Mouse (Mus musculus) ovary, postnatal 14 days (tissue): Measurements from ENCODE around the gene Chst8.

Experiments
- DNase-seq: peaks from one replicate; pipeline ENCODE4 v3.0.0; 2022; ENCODE audit warnings: low spot score

The Chst8 gene

DNA sequence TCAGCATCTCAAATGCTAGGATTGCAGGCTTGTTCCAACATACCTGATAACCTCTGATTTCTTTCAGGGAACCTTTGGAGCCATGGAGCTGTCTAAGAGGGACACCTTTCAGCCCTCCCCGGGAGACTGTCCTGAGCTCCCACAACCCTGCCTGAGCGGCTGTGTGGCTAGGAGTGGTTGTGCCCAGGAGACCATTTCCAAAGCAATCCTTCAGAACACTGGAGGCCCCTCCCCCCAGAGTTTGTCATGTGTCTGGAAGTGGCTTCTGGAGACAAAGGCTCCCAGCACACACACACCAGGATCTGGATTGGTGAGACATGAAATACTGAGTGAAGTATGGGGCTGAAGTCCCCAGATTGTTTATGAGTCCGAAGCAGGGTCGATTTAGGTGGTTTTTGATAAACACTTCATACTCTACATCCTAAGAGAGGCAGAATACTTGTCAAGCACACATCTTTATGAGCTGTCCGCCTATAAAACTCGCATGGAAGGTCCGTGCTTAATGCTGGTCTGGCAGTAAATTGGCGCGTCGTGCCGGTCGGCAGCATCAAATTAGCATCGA lies 12.5 kb downstream of the Chst8 start:
- DNase-seq = no peak

DNA sequence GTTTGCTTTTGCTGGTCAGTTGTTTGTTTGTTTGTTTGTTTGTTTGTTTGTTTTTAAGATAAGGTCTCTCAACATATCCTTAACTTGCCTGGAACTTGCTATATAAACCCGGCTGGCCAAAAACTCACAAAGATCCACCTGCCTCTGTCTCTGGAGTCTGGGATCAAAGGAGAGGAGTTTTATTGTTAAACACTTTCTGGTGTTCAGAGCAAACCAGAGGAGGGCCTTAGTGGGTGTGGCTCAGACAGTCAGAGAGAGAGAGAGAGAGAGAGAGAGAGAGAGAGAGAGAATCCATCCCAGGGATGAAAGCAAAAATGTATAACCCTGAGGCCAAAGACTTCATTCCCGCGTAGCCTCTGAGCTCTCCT lies 13.1 kb downstream of the Chst8 start:
- DNase-seq = no peak

DNA sequence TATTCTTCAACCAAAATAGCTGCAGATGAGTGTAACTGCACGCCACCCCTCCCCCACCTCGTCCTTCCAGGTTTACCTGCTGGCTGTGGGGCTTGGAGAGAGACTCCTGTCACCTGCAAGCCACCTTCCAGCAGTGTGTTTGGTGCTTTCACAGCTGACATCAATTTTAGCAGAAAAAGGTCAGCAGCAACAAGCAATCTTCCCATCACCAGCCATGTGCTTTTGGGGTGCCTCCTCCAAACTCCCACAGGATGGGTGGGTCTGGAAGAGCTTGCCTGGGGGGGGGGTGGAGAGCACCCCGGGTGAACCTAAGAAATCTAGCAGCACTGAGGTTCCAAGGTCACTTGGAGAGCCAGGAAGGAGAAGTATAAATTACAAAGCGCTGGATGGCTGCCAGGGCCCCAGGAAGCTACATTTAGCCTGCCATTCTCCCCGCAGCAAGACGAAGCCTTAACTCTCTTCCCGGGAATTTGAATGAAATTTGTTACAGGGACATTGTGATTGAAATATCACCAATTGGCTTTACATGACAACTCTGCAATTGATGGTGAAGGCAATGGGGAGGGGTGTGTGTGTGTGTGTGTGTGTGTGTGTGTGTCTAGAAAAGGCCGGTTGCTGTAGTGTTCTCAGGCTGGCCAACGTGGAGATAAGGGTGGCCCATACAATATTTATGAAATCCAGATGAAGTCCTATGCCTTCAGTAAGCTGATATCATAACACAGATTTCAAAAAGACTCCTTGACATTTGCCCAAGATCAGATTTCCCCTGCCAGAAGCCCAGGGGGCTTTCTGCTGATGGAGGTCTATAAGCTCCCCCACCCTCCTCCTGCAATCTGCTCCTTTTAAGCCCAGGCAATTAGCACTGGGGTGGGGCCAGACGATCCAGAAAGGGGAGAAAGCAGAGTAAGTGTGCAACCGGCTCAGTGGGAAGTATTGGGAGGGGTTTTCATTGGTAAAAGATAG lies 13.8 kb downstream of the Chst8 start:
- DNase-seq = no peak

DNA sequence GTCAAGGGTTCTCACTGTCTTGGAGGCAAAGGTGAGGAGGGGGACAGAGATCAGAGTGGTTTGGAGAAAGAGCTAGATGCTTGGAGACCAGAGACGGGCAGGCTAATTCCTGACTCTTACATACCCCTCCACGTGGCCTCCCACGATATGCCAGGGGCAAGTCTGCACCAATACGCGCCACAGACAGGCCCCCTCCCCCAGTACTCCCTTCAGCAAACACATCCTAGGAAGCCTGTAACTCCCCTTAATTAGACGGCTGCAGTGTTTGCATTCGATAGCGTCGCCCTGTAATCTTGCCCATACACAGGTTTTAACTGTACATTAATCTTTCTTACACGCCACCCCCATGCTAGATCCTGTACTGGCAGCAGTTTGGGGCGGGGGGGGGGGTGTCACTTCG lies 14.5 kb downstream of the Chst8 start:
- DNase-seq = no peak

DNA sequence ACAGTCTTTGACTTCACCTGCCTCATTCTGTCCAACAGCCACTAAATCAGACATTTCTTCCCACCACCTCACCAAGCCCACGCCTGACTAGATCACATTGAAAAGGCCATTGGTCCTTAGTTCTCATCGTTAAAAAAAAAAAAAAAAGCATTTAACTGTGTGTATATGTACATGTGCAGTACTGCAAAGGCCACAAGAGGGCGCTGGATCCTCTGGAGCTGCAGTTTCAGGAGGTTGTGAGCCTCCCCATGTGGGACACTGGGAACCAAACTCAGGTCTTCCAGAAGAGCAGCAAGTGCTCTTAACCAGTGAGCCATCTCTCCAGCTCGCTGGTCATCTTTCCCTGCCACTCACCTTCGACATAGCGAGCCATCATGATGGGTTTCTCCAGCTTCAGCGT lies 22.1 kb downstream of the Chst8 start:
- no peak for DNase-seq

DNA sequence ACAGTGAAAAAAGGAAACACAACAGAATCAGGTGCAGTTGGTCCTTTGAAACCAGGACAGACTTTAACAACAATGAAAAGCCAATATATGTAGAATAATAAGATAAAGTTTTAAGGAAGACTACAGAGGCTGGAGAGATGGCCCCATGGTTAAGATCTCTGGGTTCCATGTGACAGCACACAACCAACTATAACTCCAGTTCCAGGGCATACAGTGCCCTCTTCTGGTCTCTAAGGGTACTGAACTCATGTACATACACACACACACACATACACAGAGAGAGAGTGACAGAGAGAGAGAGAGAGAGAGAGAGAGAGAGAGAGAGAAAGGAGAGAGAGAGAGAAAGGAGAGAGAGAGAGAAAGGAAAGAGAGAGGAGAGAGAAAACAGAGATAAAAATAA lies 25.3 kb downstream of the Chst8 start:
- no peak for DNase-seq

DNA sequence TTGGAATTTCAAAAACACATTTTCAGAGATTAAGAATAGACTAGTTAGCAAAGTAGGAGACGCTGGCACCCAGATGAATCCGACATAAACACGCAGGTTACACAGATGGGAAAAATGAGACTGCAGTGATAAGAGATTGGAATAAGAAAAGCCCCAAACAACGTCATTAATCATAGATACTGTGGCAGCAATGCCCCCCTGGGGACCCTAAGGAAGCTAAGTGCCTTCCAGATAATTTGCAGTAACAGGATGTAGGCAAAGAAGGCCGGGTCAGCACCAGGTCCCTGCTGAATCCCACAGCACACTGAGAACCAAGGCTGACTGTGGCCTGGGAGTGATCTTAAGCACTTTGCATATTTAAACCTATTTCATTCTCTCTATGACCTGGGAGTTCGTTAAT lies 27.5 kb downstream of the Chst8 start:
- no peak for DNase-seq

DNA sequence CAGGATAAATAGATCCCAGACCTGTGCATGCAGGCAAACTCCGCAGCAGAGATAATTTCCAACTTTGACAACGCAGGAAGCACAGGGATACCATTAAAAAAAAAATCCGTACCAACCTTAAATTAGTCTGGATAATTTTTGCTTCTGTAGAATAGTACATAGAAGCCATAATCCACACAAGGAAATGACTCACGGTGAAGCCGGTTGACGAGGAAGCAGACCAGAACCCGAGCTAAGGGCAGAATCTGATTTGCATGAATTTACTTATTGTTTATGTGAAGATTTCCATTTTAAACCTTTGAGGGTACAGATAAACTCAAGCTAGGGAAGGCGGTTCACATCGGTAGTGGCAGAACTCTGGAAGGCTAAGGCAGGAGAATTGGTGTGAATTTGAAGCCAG lies 28.0 kb downstream of the Chst8 start:
- no peak for DNase-seq

DNA sequence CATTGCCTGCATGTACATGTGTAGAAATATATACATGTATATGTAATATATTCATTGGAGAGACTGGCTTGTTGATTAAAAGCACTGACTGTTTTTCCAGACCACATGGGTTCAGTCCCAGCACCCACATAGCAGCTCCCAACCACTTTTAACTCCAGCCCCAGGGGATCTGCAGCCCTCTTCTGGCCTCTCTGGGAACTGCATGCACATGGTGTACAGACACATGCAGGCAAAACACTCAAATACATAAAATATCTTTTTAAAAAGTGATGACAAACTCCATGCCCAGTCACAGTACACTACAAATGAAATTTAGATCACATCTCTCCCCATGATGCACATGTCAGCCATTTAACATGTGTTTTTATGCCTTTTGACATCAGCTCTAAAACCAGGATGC lies 30.5 kb downstream of the Chst8 start:
- no peak for DNase-seq

DNA sequence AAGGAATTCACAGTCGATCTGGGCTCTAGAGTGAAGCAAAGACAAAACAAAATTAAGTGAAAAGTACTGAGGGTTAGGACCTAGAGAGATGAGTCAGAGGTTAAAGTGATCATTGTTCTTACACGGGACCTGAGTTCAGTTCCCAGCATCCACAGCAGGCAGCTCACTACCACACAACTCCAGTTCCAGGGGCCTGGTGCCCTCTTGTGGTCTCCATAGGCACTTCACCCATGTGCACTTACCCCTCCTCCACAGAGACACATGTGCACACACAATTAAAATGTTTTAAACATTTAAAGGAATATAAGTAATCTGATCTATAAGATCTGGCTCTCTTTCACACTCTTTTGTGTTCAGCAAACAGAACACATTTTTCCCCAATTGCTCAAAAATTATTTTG lies 31.3 kb downstream of the Chst8 start:
- DNase-seq = no peak

DNA sequence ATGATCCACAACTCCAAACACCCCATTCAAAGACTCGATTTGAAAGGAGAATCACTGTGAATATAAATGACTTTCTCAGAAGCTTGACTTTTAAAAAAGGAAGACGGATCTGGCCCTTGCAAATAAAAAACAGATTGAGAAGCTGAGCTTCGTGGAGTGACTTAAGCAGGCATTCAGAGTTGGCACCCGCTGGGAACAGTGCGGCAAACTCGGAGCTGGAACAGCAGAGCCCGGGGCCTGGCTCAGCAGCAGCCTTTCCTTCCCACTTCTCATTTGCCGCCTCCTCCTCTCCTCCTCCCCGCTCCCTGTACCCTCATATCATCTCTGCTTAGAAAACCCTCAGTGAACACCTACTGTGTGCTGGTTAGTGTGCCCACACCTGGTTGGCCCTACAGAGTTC lies 34.1 kb downstream of the Chst8 start:
- DNase-seq = no peak

DNA sequence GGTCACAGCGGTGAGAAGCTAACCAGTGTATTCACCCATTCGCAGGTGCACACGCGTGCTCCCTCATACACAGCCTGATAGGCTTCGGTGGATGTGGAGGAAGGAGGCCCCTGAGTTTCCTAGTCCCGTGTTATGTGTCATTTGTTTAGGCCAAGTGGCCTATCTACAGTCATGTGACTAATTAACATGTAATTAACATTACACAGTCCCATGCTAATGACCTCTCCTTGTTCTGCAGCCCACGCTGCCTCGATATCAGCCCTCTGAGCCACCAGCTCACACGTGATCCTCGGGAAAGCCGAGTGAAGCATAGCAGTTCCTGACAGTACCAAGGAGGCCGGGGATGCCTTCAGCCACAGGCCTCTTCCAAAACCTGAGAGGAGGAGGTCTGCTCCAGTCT lies 36.9 kb downstream of the Chst8 start:
- no peak for DNase-seq

DNA sequence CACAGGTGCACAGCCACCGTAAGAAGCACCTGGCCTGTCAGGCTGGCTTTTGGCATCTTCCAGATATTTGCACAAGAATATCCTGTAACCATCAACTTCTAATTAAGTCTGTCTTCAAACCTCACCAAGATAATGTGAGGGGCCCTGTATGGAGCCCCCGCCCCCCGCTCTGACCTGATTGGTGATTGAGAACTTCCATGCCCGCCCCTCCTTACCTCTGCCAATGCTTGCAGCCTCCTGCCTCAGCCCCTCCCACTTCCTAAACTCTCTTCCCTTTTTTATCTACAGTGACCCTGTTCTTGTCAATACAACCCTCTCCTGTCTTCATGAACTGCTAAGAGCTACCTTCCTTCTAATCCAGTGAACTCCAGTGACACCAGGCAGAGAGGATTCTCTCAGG lies 37.6 kb downstream of the Chst8 start:
- DNase-seq = no peak

DNA sequence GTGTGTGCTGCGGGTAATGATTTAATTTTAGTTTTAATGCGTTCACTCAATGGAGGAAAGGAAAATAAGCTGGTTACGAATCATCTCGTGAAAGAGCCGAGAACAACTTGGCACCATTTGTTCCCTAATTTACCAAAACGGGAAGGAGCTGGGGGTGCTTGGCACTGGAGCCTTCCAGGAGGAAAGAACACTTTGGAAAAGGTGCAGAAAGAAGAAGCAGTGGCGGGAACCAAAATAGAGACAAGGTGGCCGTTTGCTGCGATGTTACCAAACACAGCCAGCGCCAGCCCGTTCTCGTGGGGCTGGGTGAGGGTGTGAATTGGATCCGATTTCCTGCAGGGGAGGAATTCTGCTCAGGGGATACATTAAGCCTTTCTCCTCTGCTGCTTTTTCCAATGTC lies 38.5 kb downstream of the Chst8 start:
- DNase-seq = no peak

DNA sequence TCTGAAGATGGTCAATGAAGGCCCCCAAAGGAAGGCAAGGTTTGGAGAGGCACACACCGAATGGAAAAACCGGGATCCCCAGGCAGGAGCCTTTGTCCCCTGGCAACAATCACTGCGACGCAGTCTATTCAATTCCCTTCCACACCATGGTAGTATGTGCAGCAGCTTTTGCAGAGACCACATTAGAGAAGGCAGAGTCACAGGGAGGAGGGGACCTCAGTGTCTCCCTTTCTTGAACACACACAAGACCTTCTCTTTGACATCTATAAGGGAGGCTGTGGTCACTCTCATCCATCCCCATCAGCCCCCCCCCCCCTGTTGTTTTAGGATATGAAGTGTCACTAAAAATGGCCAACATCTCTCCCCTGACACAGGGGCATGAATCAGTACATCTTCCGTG lies 39.2 kb downstream of the Chst8 start:
- DNase-seq = no peak

DNA sequence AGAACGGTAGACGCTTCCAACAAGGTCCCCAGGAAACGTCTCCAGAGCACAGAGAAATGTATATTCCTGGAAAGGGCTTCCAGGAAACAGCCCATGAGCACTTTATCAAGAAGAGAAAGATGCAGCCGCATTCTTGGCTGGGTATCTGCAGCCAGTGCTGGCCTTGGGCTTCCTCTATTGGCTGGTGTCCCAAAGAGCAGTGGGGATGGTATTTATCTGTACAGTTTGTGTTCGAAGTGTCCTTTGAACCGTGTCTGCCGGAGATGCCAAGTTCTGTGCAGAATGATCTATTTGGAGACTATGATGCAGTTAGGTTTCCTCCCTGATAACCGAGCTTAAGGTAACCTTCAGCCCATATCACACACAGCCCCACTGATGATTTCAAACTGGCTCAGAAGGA lies 43.0 kb downstream of the Chst8 start:
- no peak for DNase-seq

DNA sequence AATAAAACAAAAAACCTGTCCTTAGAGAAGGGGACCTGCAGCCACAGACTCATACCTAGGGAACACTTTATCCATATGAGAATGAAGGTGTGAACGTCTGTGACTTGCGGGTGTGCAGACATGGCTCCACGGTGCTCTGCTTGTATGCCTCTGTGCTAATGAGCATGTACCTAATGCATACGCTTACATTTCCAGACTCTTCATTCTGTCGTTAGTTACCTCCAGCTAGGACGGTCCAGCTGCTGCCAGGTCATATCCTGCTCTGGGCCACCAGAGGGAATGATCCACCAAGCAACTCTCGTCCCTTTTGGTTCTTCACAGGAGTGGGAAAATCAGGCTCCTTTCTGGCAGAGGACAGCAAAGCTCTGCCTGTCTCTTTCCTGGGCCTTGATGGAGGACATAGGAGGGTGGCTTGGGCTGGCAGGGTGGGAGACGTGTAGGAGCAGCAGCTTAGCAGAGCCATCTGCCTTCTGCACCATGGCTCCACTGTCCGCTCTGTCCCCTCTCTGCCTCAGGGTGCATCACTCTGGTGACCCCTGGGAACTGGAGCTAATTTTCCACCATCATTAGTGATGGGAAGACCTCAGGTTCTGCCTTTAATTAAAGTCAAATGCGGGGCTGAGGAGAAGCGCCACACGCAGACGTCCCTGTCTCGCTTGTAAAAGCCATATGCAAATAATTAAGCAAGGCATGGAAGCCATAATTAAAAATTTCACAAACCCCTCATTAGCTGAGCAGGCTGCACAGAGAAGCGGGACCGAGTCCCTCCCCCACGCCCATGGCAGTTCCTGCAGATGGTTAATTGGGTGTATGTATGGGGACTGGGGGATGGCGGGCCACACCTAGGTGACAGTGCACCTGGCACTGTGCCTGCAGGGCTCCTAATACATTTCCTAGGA lies 48.0 kb downstream of the Chst8 start:
- DNase-seq = no peak

DNA sequence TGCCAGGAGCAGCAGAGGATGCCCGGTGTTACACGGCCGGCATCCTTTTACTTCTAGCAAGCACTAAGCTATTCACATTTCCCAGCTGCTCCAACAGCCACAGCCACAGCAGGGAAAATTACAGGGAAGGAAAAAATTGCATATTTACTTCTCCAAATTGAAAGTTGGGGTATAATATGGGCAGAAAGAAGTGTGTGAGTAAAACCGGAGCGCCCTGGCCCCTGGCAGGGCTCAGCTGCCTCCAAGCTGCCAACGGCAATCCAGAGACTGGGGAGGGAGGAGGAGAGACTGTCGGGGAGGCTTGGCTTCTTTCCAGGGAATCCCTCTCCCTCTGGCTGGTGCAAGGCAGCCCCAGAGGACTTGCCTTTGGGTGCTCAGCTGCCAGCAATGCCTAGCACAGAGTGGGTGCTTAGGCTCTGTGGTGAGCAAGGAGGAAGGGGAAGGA lies 53.1 kb downstream of the Chst8 start:
- DNase-seq = no peak

DNA sequence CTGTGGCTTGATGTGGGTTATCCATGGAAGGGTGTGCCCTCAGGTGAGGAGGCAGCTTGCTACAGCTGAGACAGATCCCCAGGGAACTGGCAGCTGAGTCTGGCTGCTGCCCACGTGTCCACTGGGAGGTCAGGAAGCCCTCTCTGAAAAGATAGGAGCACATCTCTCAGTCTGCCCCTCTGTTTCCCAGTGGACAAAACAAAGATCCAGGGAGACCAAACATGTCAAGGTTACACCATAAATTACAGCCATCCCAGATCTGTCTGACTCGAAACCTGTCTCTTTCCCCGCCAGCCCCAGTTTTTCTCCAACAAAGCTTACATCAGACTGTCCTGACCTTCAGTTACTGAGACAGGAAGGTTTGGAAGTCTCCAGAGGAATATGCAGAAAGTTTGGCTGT lies 53.8 kb downstream of the Chst8 start:
- DNase-seq = no peak

DNA sequence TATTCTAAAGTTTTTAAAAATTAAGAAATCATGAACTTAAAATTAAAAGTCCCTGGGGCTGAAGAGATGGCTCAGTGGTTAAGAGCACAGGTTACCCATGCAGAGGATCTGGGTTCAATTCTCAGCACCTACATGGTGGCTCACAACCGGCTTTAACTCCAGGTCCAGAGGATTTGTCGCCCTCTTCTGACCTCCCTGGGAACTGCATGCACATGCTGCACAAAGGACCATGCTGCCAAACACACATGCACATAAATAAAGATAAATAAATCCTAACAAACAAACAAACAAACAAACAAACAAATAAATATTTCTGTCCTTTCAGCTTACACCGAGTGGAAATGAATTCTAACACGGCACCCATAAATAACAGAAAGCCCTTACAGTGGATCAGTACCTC lies 55.0 kb downstream of the Chst8 start:
- no peak for DNase-seq

DNA sequence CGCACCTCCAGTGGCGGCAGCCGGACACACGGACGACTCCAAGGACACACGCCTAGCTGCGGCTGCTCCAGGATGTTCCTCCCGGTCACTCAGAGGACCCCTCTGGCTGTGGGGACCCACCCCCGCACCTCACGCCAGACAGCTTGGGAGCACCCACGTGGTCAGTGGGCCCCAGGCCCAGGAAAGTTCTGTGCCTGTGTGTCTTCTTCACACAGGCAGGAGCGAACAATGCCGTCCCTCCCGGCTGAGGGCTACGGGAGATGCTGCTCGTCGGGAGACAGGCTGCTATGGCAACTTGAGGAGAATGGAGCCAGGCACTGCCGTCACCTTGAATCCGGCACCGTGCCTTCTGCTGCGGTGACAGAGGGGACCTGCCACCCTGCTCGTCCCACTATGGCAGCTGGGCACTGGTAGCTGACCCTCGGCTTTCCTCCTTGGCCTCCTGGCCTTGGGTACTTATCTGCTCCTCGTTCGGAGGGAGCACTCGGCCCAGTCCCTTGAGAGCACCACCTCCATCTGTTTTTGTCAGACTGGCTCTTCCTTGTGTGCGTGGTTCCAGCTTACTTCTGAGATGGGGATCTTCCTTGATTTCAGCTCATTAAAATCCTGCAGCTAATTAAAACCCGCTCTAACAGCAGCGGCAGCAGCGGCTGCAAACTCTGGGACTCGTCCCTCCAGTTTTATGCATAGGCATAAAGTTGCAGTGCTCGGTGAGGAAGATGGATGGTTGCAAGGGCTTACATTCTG lies 59.2 kb downstream of the Chst8 start:
- no peak for DNase-seq

DNA sequence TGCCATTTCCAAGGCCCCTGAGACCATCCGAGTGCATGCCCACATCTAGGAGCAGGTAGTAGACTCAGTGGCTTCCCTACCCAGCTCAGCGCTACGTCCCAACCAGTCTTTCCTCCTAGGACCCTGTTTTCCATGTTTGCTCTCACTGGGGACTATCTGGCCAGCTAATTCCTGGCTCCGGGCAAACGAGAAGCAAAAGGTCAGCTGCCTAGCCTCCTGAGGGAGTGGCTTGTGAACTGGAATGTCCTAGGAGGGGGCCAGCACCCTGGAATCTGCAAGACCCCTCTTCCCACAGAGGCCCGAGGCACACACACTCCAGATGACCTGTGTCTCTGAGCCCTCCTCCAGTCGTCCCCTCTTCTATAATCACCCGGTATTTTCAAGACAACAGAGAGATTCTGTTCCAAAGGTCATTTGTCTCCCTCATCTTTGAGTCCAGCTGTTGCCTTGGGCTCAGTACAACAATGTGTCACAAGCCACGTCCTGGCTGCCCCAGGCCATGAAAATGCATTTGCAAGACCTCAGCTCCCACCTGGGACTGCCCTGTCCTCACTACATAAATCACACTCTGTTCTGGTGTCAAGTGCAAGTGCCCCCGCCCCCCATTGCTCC lies 60.3 kb downstream of the Chst8 start:
- no peak for DNase-seq
